ENCODE assay signal across 9 mouse cellular contexts in the genomic region with DNA sequence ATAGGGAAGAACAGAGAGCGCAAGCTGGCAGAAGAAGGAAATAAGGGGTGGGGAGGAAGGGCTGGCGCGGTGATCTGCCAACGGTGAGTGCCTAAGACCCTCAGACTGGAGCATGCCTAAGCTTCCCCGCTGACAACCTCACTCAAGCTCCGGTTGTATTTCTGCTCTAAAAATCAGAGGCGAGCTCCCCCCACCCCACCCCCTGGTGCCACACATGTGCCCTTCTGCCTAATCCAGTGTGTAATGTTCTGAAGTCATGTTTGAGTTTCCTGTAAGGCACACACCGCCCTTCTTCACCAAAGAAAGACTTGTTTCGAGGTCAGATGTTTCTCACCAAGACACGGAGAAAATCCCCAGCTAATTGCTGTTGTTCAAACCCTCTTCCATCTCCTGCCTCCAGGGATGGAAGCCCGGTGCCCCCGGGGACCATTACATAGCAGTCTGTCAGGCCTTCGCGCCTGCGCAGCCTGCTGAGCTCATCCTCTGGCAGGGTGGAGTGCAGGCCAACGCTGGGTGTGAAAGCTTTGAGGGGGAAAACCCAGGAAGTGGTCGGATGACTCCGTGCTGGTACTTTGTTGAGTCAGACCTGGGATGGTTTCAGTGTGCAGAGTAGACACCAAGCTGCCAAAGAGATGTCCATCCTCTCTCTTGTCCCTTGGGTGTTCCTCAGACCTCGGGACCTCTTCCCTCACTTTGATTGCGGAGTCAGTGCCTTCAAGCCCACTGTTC.
DNase-seq lines count a peak whose midpoint lies in the region; ATAC-seq and TF ChIP-seq lines count a peak whose summit lies in the region.
"Had no signal": no experiment of that assay in that cellular context is flagged by ENCODE, and none has a peak within 500 bp of the region (broad histone marks: within the 10 kb centered on the region; RNA-seq: fewer than 3 reads in every experiment).

No protein-coding gene starts in this region.

- H3K4me2 ChIP-seq in lung, embryonic 16.5 days (ENCODE audit: low read depth, low read length) = peak overlapping the region; percentile 35
- H3K4me2 ChIP-seq: hindbrain, embryonic 15.5 days had no signal

- H3K27ac ChIP-seq in heart, embryonic 10.5 days = peak overlapping the region; percentile 62
- 0 out of 2 replicates have a peak overlapping the region, but pooled peaks have one; percentile 12 for H3K27ac ChIP-seq in lung, embryonic 16.5 days (ENCODE audit: low read length)
- H3K27ac ChIP-seq in left cerebral cortex, adult 2 months = no peak overlapping the region
- H3K27ac ChIP-seq: hindbrain, embryonic 15.5 days had no signal

- WGBS in heart, embryonic 10.5 days = 61% methylated on average over 20 of the region's 20 CpGs
- WGBS in lung, embryonic 16.5 days = 43% methylated on average over 20 of the region's 20 CpGs

- H3K4me1 ChIP-seq in heart, embryonic 10.5 days = peaks cover 28% of the 10 kb centered on the region
- peaks cover 16% of the 10 kb centered on the region for H3K4me1 ChIP-seq in lung, embryonic 16.5 days (replicated peaks; ENCODE audit: control insufficient read depth, insufficient read depth, low read length)

- TF ChIP-seq CTCF in left cerebral cortex, adult 2 months (IDR thresholded peaks at IDR 0.05) = no peak

- H3K4me3 ChIP-seq in heart, embryonic 10.5 days = no peak overlapping the region
- H3K4me3 ChIP-seq in lung, embryonic 16.5 days (ENCODE audit: low read length) = no peak overlapping the region
- H3K4me3 ChIP-seq in left cerebral cortex, adult 2 months = no peak overlapping the region
- H3K4me3 ChIP-seq: hindbrain, embryonic 15.5 days had no signal

- 0 out of 2 replicates have a peak, but pooled peaks cover 5% of the 10 kb centered on the region for H3K27me3 ChIP-seq in heart, embryonic 10.5 days (ENCODE audit: insufficient read depth, poor library complexity, severe bottlenecking)
- no peaks in the 10 kb centered on the region for H3K27me3 ChIP-seq in lung, embryonic 16.5 days (ENCODE audit: control insufficient read depth, insufficient read depth, low read depth, low read length)
- no peaks in the 10 kb centered on the region for H3K27me3 ChIP-seq in splenic B cell, adult 2 months (ENCODE audit: control insufficient read depth, insufficient read depth, low read length, poor library complexity, severe bottlenecking)
- H3K27me3 ChIP-seq: hindbrain, embryonic 15.5 days had no signal

- H3K9me3 ChIP-seq in heart, embryonic 10.5 days = no peaks in the 10 kb centered on the region
- no peaks in the 10 kb centered on the region for H3K9me3 ChIP-seq in lung, embryonic 16.5 days (ENCODE audit: control insufficient read depth, low read length)
- H3K9me3 ChIP-seq: hindbrain, embryonic 15.5 days had no signal

- intact Hi-C loops in left cerebral cortex, adult 2 months (cut with DNase I) = no loop called here

- peak; percentile 6 for DNase-seq in adrenal gland, adult 2 months
- no peak for DNase-seq in adrenal gland, adult 8-10 months
- DNase-seq in adrenal gland, postnatal 14 days = peak; percentile 43
- no peak for DNase-seq in heart, embryonic 10.5 days (ENCODE audit: low spot score)
- DNase-seq in splenic B cell, adult 2 months (ENCODE audit: low read depth, low spot score) = peak; percentile 88
- DNase-seq in left cerebral cortex, adult 2 months (ENCODE audit: extremely low spot score in 1 of 2, low spot score in 2 of 2) = no peak
- DNase-seq in cerebellum, adult 8-10 months = no peak

- ATAC-seq in lung, embryonic 16.5 days (ENCODE audit: low read depth) = peak; percentile 64

- H3K9ac ChIP-seq in lung, embryonic 16.5 days (ENCODE audit: low read length) = no peak overlapping the region
- H3K9ac ChIP-seq: hindbrain, embryonic 15.5 days had no signal

- H3K36me3 ChIP-seq in heart, embryonic 10.5 days = no peaks in the 10 kb centered on the region
- H3K36me3 ChIP-seq in lung, embryonic 16.5 days (ENCODE audit: control insufficient read depth, insufficient read depth, low read length) = no peaks in the 10 kb centered on the region
- H3K36me3 ChIP-seq in splenic B cell, adult 2 months (ENCODE audit: control insufficient read depth, insufficient read depth, low read length, poor library complexity, severe bottlenecking) = no peaks in the 10 kb centered on the region
- H3K36me3 ChIP-seq: hindbrain, embryonic 15.5 days had no signal

Comparison
In these comparisons a context has a peak if more than half of its experiments do, and no peak if none do; other contexts are left out.
1. DNase-seq: peak in adrenal gland, adult 2 months (single experiment), adrenal gland, postnatal 14 days (single experiment) and splenic B cell, adult 2 months (single experiment); none in adrenal gland, adult 8-10 months (single experiment), heart, embryonic 10.5 days (single experiment), left cerebral cortex, adult 2 months (0 of 2) and cerebellum, adult 8-10 months (single experiment).